Mouse (Mus musculus) lung, postnatal 0 days (tissue): ENCODE results near the gene Entpd3. TPM values are rescaled to one million over a fixed set of nuclear protein-coding genes. Genes with fewer than 3 reads are reported as not detected.
"Not testable (repeated sequence)": the region's sequence is repeated elsewhere in the genome, so short reads cannot be mapped to it uniquely, and the experiment has no call there.

Source experiments
- ATAC-seq: fragments of 200-750 bp; cut with Nextera tagmentation; 2 replicates; pipeline ENCODE4 v1.8.0; 2017; ENCODE audit warnings: moderate library complexity
- DNase-seq: peaks from one replicate; pipeline ENCODE4 v3.0.0-alpha.2; 2016; ENCODE audit warnings: low spot score
- H3K27ac ChIP-seq: fragments of 300-500 bp; sonication (generic); 2 replicates; pipeline ENCODE4 v1.5.1; 2014; ENCODE audit warnings: antibody characterized with exemption, mild to moderate bottlenecking, low read length, mixed read lengths
- H3K27me3 ChIP-seq: fragments of 300-500 bp; sonication (generic); replicated peaks from 2 replicates; pipeline ENCODE4 v1.6.1; 2014; ENCODE audit warnings: low read length, mixed read lengths; ENCODE audit not compliant: insufficient read depth
- H3K36me3 ChIP-seq: fragments of 300-500 bp; sonication (generic); 2 replicates; pipeline ENCODE4 v1.6.1; 2014; ENCODE audit warnings: low read length, mixed read lengths; ENCODE audit not compliant: insufficient read depth
- H3K4me1 ChIP-seq: fragments of 300-500 bp; sonication (generic); 2 replicates; pipeline ENCODE4 v1.6.1; 2014; ENCODE audit warnings: antibody characterized with exemption, low read depth, low read length, mixed read lengths; ENCODE audit not compliant: insufficient read depth
- H3K4me2 ChIP-seq: fragments of 300-500 bp; sonication (generic); replicated peaks from 2 replicates; pipeline ENCODE4 v1.6.1; 2014; ENCODE audit warnings: low read depth, mild to moderate bottlenecking, low read length, moderate library complexity, mixed read lengths
- H3K4me3 ChIP-seq: fragments of 300-500 bp; sonication (generic); 2 replicates; pipeline ENCODE4 v1.5.1; 2014; ENCODE audit warnings: low read depth, low read length
- H3K9ac ChIP-seq: fragments of 300-500 bp; sonication (generic); replicated peaks from 2 replicates; pipeline ENCODE4 v1.6.1; 2014; ENCODE audit warnings: low read depth, mild to moderate bottlenecking
- H3K9me3 ChIP-seq: fragments of 300-500 bp; sonication (generic); 2 replicates; pipeline ENCODE4 v1.6.1; 2016; ENCODE audit warnings: low read length, mixed read lengths
- CTCF ChIP-seq: IDR thresholded peaks from 2 replicates; pipeline ENCODE4 v1.5.1; 2016; ENCODE audit warnings: antibody characterized with exemption, mild to moderate bottlenecking
- EP300 ChIP-seq: IDR thresholded peaks from 2 replicates; pipeline ENCODE4 v1.6.1; 2016; ENCODE audit warnings: antibody characterized with exemption, mild to moderate bottlenecking, control low read depth
- WGBS: fragments of 180-500 bp; shearing (Covaris S2); extraction: QIAGEN DNeasy Blood & Tissue Kit; methylation state at CpG from one replicate; pipeline ENCODE4 v1.1.7; 2014; 5-methylcytosine and 5-hydroxymethylcytosine counted together
- polyA plus RNA-seq: library from polyadenylated mRNA; unstranded; fragments of >200 nt; fragmentation: Nextera tagmentation; extraction: Ambion mirVana; gene quantifications from 2 replicates; pipeline ENCODE4 v1.2.1, GENCODE M21; 2015

The Entpd3 gene
- polyA plus RNA-seq, 1 experiment from 2014 or later: 4.1 TPM

DNA sequence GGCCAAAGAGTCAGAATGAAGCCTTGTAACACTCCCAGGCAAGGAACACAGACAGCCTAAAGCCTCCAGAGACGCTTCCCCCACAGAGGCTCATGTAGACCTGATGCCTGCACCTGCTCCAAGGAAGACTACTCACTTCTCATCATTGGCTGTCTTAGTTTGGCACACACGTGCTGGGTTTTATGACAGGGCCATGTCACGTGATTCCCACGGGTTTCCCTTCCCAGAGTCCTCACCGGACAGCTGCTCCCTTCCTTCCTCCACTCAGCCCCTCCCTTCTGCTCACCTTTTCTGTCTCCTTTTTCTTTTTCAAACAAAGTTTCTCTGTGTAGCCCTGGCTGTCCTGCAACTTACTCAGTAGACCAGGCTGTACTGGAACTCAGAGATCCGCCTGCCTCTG is 7.6 kb upstream of the Entpd3 start:
- Histone ChIP-seq H3K27me3 (no peaks in the 10 kb centered on the region), H3K36me3 (no peaks in the 10 kb centered on the region), H3K27ac (no peak overlapping the region), H3K4me3 (no peak overlapping the region), H3K9me3 (no peaks in the 10 kb centered on the region), H3K9ac (no peak overlapping the region), H3K4me2 (no peak overlapping the region), H3K4me1 (no peaks in the 10 kb centered on the region)
- no peak for TF ChIP-seq EP300
- no peak for TF ChIP-seq CTCF
- ATAC-seq (no peak), DNase-seq (no peak)
- 84% methylated on average over 6 of the region's 6 CpGs for WGBS

- TF ChIP-seq CTCF: no peak
- TF ChIP-seq EP300: no peak
- Histone ChIP-seq H3K9ac (no peak overlapping the region), H3K36me3 (no peaks in the 10 kb centered on the region), H3K4me2 (no peak overlapping the region), H3K4me1 (no peaks in the 10 kb centered on the region), H3K27ac (no peak overlapping the region), H3K27me3 (no peaks in the 10 kb centered on the region), H3K4me3 (no peak overlapping the region), H3K9me3 (no peaks in the 10 kb centered on the region)
- DNase-seq (no peak), ATAC-seq (no peak)
- 78% methylated on average over 6 of the region's 6 CpGs for WGBS
Measured at GRCm38 (mm10) chr9:120532691-120533090, 6.9 kb upstream of the Entpd3 start.

GRCm38 (mm10) chr9:120533446-120533950 is 6.1 kb upstream of the Entpd3 start:
- WGBS: 95% methylated on average over 8 of the region's 8 CpGs
- not testable (repeated sequence) for ATAC-seq

DNA sequence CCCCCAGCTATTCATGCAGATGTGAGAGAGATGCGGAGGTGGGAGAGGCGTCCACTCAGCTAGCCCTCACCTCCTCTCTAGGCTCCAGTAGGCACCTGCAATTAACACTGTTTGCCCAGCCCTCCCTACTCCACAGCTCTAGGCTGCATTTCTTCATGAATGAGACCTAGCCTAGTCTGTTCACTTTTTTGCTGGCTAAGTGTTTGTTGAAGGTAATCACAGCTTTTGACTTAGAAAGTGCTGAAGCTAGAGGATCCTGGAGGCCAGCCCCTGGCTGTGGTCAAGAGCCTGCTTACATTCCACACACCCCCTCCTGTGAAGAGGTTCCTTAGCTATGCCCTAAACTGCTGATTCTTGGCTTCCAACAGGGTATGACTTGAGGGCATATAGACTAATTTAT is 1.8 kb downstream of the Entpd3 start:
- Histone ChIP-seq H3K4me3 (no peak overlapping the region), H3K36me3 (no peaks in the 10 kb centered on the region), H3K27ac (no peak overlapping the region), H3K4me1 (no peaks in the 10 kb centered on the region; the same call in 1 of the 2 replicates), H3K27me3 (no peaks in the 10 kb centered on the region; the same call in 1 of the 2 replicates), H3K4me2 (no peak overlapping the region), H3K9ac (no peak overlapping the region), H3K9me3 (no peaks in the 10 kb centered on the region)
- TF ChIP-seq EP300 (no peak), CTCF (no peak)
- peak; percentile 92 for ATAC-seq
- WGBS: 40% methylated on average over 2 of the region's 2 CpGs
- DNase-seq: peak; percentile 91

More at GRCm38 (mm10) chr9:120533446-120533950, 6.1 kb upstream of the Entpd3 start:
- H3K4me3 ChIP-seq, H3K27me3 ChIP-seq, H3K9ac ChIP-seq, H3K4me2 ChIP-seq, H3K4me1 ChIP-seq, H3K36me3 ChIP-seq, H3K27ac ChIP-seq, DNase-seq, H3K9me3 ChIP-seq: not testable (repeated sequence)

DNA sequence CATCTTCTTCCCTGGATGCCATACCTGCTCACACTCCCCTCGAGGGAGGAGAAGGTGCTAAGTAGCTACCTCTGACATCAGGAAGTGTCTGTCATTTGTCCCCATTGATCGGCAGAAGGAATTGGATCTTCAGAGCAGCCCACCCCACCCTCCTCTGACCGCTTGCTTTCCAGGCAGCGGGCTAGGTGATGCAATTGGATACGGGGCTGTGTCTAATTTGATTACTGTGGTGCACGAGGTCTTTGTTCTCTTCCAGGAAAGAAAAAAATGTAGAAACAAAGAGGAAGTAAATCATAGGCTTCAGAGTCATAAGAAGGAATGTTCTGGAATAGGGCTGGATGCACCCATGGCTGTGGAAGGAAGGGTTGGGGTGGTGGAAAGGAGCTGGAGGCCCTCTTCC is 2.6 kb downstream of the Entpd3 start:
- Histone ChIP-seq H3K4me3 (no peak overlapping the region), H3K9ac (no peak overlapping the region), H3K27ac (no peak overlapping the region), H3K9me3 (no peaks in the 10 kb centered on the region), H3K4me2 (no peak overlapping the region), H3K4me1 (no peaks in the 10 kb centered on the region; the same call in 1 of the 2 replicates), H3K27me3 (no peaks in the 10 kb centered on the region; the same call in 1 of the 2 replicates), H3K36me3 (no peaks in the 10 kb centered on the region)
- TF ChIP-seq EP300 (no peak), CTCF (no peak)
- DNase-seq (peak; percentile 37), ATAC-seq (no peak)
- 17% methylated on average over 6 of the region's 6 CpGs for WGBS

GRCm38 (mm10) chr9:120545994-120546393 is 6.4 kb downstream of the Entpd3 start:
- TF ChIP-seq CTCF: no peak
- no peak for TF ChIP-seq EP300
- no peaks in the 10 kb centered on the region for H3K4me1 ChIP-seq
- no peak overlapping the region for H3K27ac ChIP-seq
- no peaks in the 10 kb centered on the region; the same call in 1 of the 2 replicates for H3K27me3 ChIP-seq
- no peaks in the 10 kb centered on the region for H3K36me3 ChIP-seq
- WGBS: 62% methylated on average over 2 of the region's 2 CpGs
- ATAC-seq: no peak
- no peak overlapping the region for H3K4me3 ChIP-seq
- no peaks in the 10 kb centered on the region for H3K9me3 ChIP-seq
- no peak overlapping the region for H3K4me2 ChIP-seq
- peak; percentile 10 for DNase-seq
- H3K9ac ChIP-seq: no peak overlapping the region

DNA sequence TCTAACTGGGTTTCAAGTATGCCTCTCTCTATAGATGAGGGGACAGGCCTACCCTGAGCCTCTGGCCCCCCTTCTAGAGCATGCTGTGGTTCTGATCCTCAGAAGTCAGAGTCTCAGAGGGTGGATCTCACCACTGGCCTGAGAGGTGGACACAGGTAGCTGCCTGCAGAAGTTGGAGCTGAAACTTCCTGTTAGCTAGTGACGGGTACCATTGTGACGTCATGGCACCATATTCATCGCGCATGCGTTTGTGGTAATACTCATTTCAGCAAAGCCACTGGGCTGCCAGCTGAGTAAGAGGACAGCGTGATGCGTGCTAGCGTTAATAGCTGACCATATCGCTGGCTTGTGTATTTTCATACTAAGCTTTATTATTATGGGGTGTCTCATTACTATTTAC is 6.9 kb downstream of the Entpd3 start:
- WGBS: 85% methylated on average over 9 of the region's 9 CpGs
- no peaks in the 10 kb centered on the region for H3K9me3 ChIP-seq
- no peak for DNase-seq
- no peaks in the 10 kb centered on the region; the same call in 1 of the 2 replicates for H3K27me3 ChIP-seq
- H3K27ac ChIP-seq: no peak overlapping the region
- H3K4me1 ChIP-seq: no peaks in the 10 kb centered on the region
- TF ChIP-seq EP300: no peak
- no peak for TF ChIP-seq CTCF
- no peak overlapping the region for H3K4me3 ChIP-seq
- no peak for ATAC-seq
- H3K36me3 ChIP-seq: no peaks in the 10 kb centered on the region
- H3K4me2 ChIP-seq: no peak overlapping the region
- no peak overlapping the region for H3K9ac ChIP-seq
